Mouse (Mus musculus) olfactory bulb, adult 2 months (tissue): ENCODE measurements around the gene Gpatch3.

Experiments
- CTCF ChIP-seq: fragments of 200-500 bp; IDR thresholded peaks from 2 replicates; pipeline ENCODE4 v1.5.1; 2012; ENCODE audit warnings: low read depth, mild to moderate bottlenecking, low read length, moderate library complexity; ENCODE audit not compliant: insufficient read depth
- POLR2A ChIP-seq: fragments of 200-500 bp; IDR thresholded peaks from 2 replicates; pipeline ENCODE4 v1.6.1; 2012; ENCODE audit warnings: mild to moderate bottlenecking, low read depth, low read length, moderate library complexity; ENCODE audit not compliant: insufficient read depth

DNA sequence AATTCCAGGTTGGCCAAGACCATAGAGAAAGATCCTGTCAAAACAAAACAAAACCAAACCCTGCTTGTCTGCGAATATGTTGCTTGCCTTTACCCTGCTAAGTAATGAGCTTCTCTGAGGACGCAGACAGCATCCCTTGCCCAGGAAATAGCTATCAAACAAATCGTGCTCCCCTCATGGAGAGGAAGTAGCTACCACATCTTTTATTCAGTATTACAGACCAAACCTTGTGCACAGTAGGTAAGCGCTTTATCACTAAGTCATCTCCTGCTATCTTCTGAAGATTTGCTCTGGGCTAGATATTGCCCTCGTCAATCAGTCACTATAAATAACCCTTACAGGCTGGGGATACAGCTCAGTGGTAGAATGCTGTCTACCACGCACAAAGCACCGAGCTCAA, 54.6 kb downstream of the Gpatch3 start:
- TF ChIP-seq CTCF (no peak), POLR2A (no peak)
